Mouse (Mus musculus) urinary bladder, postnatal 10 days (tissue): ENCODE measurements around the gene Fsd2.
A peak's percentile ranks its signal among the peaks of the same experiment; 100 is the strongest.

Source experiments
- DNase-seq: peaks from one replicate; pipeline ENCODE4 v3.0.0; 2022; ENCODE audit warnings: low spot score

Fsd2 gene

GRCm38 (mm10) chr7:81541924-81542524 is 24.7 kb downstream of the Fsd2 start:
- DNase-seq: no peak

GRCm38 (mm10) chr7:81540999-81541398 is 25.7 kb downstream of the Fsd2 start:
- DNase-seq: no peak

GRCm38 (mm10) chr7:81539565-81539964 is 27.2 kb downstream of the Fsd2 start:
- no peak for DNase-seq

GRCm38 (mm10) chr7:81538070-81538675 is 28.6 kb downstream of the Fsd2 start:
- DNase-seq: no peak

GRCm38 (mm10) chr7:81536478-81536877 is 30.3 kb downstream of the Fsd2 start:
- DNase-seq: no peak

- no peak for DNase-seq
Measured at GRCm38 (mm10) chr7:81531462-81531861, 35.3 kb downstream of the Fsd2 start.

GRCm38 (mm10) chr7:81528918-81529317 is 37.8 kb downstream of the Fsd2 start:
- no peak for DNase-seq

- no peak for DNase-seq
Measured at GRCm38 (mm10) chr7:81523663-81524017, 43.1 kb downstream of the Fsd2 start.

GRCm38 (mm10) chr7:81523008-81523662 is 43.6 kb downstream of the Fsd2 start:
- peak; percentile 59 for DNase-seq

- no peak for DNase-seq
Measured at GRCm38 (mm10) chr7:81516154-81517030, 50.4 kb downstream of the Fsd2 start.

- no peak for DNase-seq
Measured at GRCm38 (mm10) chr7:81514906-81515590, 51.7 kb downstream of the Fsd2 start.

- no peak for DNase-seq
Measured at GRCm38 (mm10) chr7:81501050-81501449, 65.7 kb downstream of the Fsd2 start.

- DNase-seq: no peak
Measured at GRCm38 (mm10) chr7:81498181-81498580, 68.6 kb downstream of the Fsd2 start, which contains the start of gene BC048679. Gene BC048679 (minus strand): TSS chr7:81498281.

GRCm38 (mm10) chr7:81497171-81497570 is 69.6 kb downstream of the Fsd2 start:
- DNase-seq: no peak

GRCm38 (mm10) chr7:81493331-81494021 is 73.3 kb downstream of the Fsd2 start, which contains the start of gene Ap3b2:
Gene Ap3b2 (minus strand): TSS chr7:81493925.
- DNase-seq: no peak

GRCm38 (mm10) chr7:81492628-81493027 is 74.1 kb downstream of the Fsd2 start:
- no peak for DNase-seq

GRCm38 (mm10) chr7:81489649-81490048 is 77.1 kb downstream of the Fsd2 start:
- no peak for DNase-seq
